Mouse (Mus musculus) liver, adult 2 months (tissue): ENCODE measurements around the gene Glis3. TPM values are rescaled to one million over a fixed set of nuclear protein-coding genes. Genes with fewer than 3 reads are reported as not detected.
A peak's percentile ranks its signal among the peaks of the same experiment; 100 is the strongest.

Experiments
- DNase-seq: peaks from one replicate; pipeline ENCODE4 v3.0.0-alpha.2; 2011; ENCODE audit warnings: low read depth, low spot score; ENCODE audit errors: extremely low read depth
- H3K27ac ChIP-seq: fragments of 200-500 bp; replicated peaks from 2 replicates; pipeline ENCODE4 v1.5.1; 2012; ENCODE audit warnings: low read depth, mild to moderate bottlenecking, control low read depth, inconsistent platforms, low read length; ENCODE audit not compliant: insufficient read depth
- H3K27me3 ChIP-seq: fragments of 200-500 bp; 2 replicates; pipeline ENCODE4 v1.6.1; 2012; ENCODE audit warnings: mild to moderate bottlenecking, moderate library complexity, low read length, inconsistent platforms; ENCODE audit not compliant: control insufficient read depth, insufficient read depth
- H3K36me3 ChIP-seq: fragments of 200-500 bp; 2 replicates; pipeline ENCODE4 v1.6.1; 2012; ENCODE audit warnings: low read length, inconsistent platforms; ENCODE audit not compliant: control insufficient read depth, insufficient read depth
- H3K4me1 ChIP-seq: fragments of 200-500 bp; 2 replicates; pipeline ENCODE4 v1.6.1; 2011; ENCODE audit warnings: low read length; ENCODE audit not compliant: control insufficient read depth, insufficient read depth
- H3K4me3 ChIP-seq: fragments of 200-500 bp; 2 replicates; pipeline ENCODE4 v1.5.1; 2011; ENCODE audit warnings: low read depth, mild to moderate bottlenecking, control low read depth, low read length, moderate library complexity; ENCODE audit not compliant: insufficient read depth
- H3K79me2 ChIP-seq: fragments of 200-500 bp; 2 replicates; pipeline ENCODE4 v1.6.1; 2012; ENCODE audit warnings: inconsistent platforms, mild to moderate bottlenecking, low read length, moderate library complexity; ENCODE audit not compliant: control insufficient read depth, insufficient read depth
- H3K9ac ChIP-seq: fragments of 200-500 bp; 2 replicates; pipeline ENCODE4 v1.6.1; 2012; ENCODE audit warnings: low read depth, mild to moderate bottlenecking, control low read depth, inconsistent platforms, low read length
- CTCF ChIP-seq: fragments of 200-500 bp; IDR thresholded peaks from 2 replicates; pipeline ENCODE4 v1.5.1; 2011; ENCODE audit warnings: low read depth, low read length, control low read depth
- POLR2A ChIP-seq: fragments of 200-500 bp; IDR thresholded peaks from 2 replicates; pipeline ENCODE4 v1.6.1; 2011; ENCODE audit warnings: low read length, control low read depth; ENCODE audit not compliant: insufficient read depth; ENCODE audit errors: extremely low read depth
- WGBS: fragments of 180-500 bp; shearing (Covaris S2); methylation state at CpG from one replicate; pipeline ENCODE4 v1.1.7; 2018; 5-methylcytosine and 5-hydroxymethylcytosine counted together
- polyA plus RNA-seq: library from polyadenylated mRNA; depleted of rRNA; stranded (reverse); fragments of >200 nt; gene quantifications from 2 replicates; pipeline ENCODE4 v1.2.3, GENCODE M21; 2012
- total RNA-seq: library from RNA; depleted of rRNA; stranded (reverse); fragments of >200 nt; gene quantifications from 2 replicates; pipeline ENCODE4 v1.2.3, GENCODE M21; 2014

Gene Glis3
- total and polyA plus RNA-seq, 2 experiments: 0.37 to 0.43 TPM

- H3K79me2 ChIP-seq: no peaks in the 10 kb centered on the region
- no peaks in the 10 kb centered on the region for H3K4me1 ChIP-seq
- no peak for TF ChIP-seq CTCF
- TF ChIP-seq POLR2A: no peak
- no peak overlapping the region for H3K4me3 ChIP-seq
- H3K27me3 ChIP-seq: no peaks in the 10 kb centered on the region
- no peak for DNase-seq
- no peak overlapping the region for H3K9ac ChIP-seq
- no peaks in the 10 kb centered on the region for H3K36me3 ChIP-seq
- no peak overlapping the region for H3K27ac ChIP-seq
- WGBS: 62% methylated on average over 9 of the region's 9 CpGs
Measured at GRCm38 (mm10) chr19:28422939-28423338, 256.9 kb downstream of the Glis3 start.

GRCm38 (mm10) chr19:28416069-28416468 is 263.8 kb downstream of the Glis3 start:
- no peak for TF ChIP-seq POLR2A
- TF ChIP-seq CTCF: no peak
- Histone ChIP-seq H3K9ac (no peak overlapping the region), H3K27me3 (no peaks in the 10 kb centered on the region), H3K4me3 (no peak overlapping the region), H3K36me3 (no peaks in the 10 kb centered on the region), H3K4me1 (no peaks in the 10 kb centered on the region), H3K79me2 (no peaks in the 10 kb centered on the region), H3K27ac (no peak overlapping the region)
- DNase-seq: no peak
- 84% methylated on average over 5 of the region's 5 CpGs for WGBS

GRCm38 (mm10) chr19:28408787-28409186 is 271.1 kb downstream of the Glis3 start:
- TF ChIP-seq CTCF: no peak
- TF ChIP-seq POLR2A: no peak
- Histone ChIP-seq H3K36me3 (no peaks in the 10 kb centered on the region), H3K27ac (no peak overlapping the region), H3K4me3 (no peak overlapping the region), H3K4me1 (no peaks in the 10 kb centered on the region), H3K79me2 (no peaks in the 10 kb centered on the region), H3K9ac (no peak overlapping the region), H3K27me3 (no peaks in the 10 kb centered on the region)
- WGBS: 76% methylated on average over 3 of the region's 3 CpGs
- DNase-seq: no peak

- no peak for TF ChIP-seq CTCF
- WGBS: 63% methylated on average over 6 of the region's 6 CpGs
- Histone ChIP-seq H3K79me2 (no peaks in the 10 kb centered on the region), H3K9ac (no peak overlapping the region), H3K27me3 (no peaks in the 10 kb centered on the region), H3K36me3 (no peaks in the 10 kb centered on the region), H3K4me3 (no peak overlapping the region), H3K27ac (no peak overlapping the region), H3K4me1 (no peaks in the 10 kb centered on the region)
- peak; percentile 7 for DNase-seq
Measured at GRCm38 (mm10) chr19:28402956-28403355, 276.9 kb downstream of the Glis3 start.

GRCm38 (mm10) chr19:28395584-28395861 is 284.4 kb downstream of the Glis3 start:
- H3K27ac ChIP-seq: no peak overlapping the region
- no peaks in the 10 kb centered on the region for H3K27me3 ChIP-seq
- H3K36me3 ChIP-seq: no peaks in the 10 kb centered on the region
- WGBS: 89% methylated on average over 1 of the region's 1 CpGs
- H3K79me2 ChIP-seq: no peaks in the 10 kb centered on the region
- H3K4me1 ChIP-seq: no peaks in the 10 kb centered on the region
- DNase-seq: no peak
- no peak overlapping the region for H3K4me3 ChIP-seq
- TF ChIP-seq CTCF (no peak), POLR2A (no peak)
- no peak overlapping the region for H3K9ac ChIP-seq

GRCm38 (mm10) chr19:28394826-28395583 is 284.9 kb downstream of the Glis3 start:
- no peaks in the 10 kb centered on the region for H3K4me1 ChIP-seq
- no peak overlapping the region for H3K9ac ChIP-seq
- H3K4me3 ChIP-seq: no peak overlapping the region
- no peak for DNase-seq
- no peaks in the 10 kb centered on the region for H3K36me3 ChIP-seq
- no peak overlapping the region for H3K27ac ChIP-seq
- 88% methylated on average over 12 of the region's 12 CpGs for WGBS
- H3K79me2 ChIP-seq: no peaks in the 10 kb centered on the region
- H3K27me3 ChIP-seq: no peaks in the 10 kb centered on the region
- TF ChIP-seq POLR2A: no peak
- TF ChIP-seq CTCF: no peak
